Mouse (Mus musculus) thymus, adult 2 months (tissue): ENCODE results near the gene Arsj.

Source experiments
- CTCF ChIP-seq: fragments of 200-500 bp; IDR thresholded peaks from 2 replicates; pipeline ENCODE4 v1.5.1; 2012; ENCODE audit warnings: mild to moderate bottlenecking, control low read depth, low read length, moderate library complexity, borderline replicate concordance; ENCODE audit not compliant: control insufficient read depth, poor library complexity, insufficient read depth; ENCODE audit errors: extremely low read depth
- POLR2A ChIP-seq: fragments of 200-500 bp; IDR thresholded peaks from 2 replicates; pipeline ENCODE4 v1.6.1; 2012; ENCODE audit warnings: mild to moderate bottlenecking, low read length, control low read depth, moderate library complexity; ENCODE audit not compliant: control insufficient read depth, poor library complexity, insufficient read depth; ENCODE audit errors: extremely low read depth

GRCm38 (mm10) chr3:126449515-126449914 lies 86.0 kb downstream of the Arsj start:
- TF ChIP-seq CTCF (no peak), POLR2A (no peak)
